Mouse (Mus musculus) spleen, adult 12 weeks (tissue): ENCODE measurements around the gene Thrap3.

Experiments
- DNase-seq: peaks from one replicate; pipeline ENCODE4 v3.0.0; 2022; ENCODE audit warnings: low spot score

Gene Thrap3

GRCm38 (mm10) chr4:126202303-126203181 is at the start of gene Thrap3:
TSS of gene Thrap3 (minus strand) at chr4:126202760.
- DNase-seq, result peak; percentile 93

- DNase-seq, result no peak
Measured at GRCm38 (mm10) chr4:126251655-126252254, 49.2 kb upstream of the Thrap3 start.

GRCm38 (mm10) chr4:126250659-126251058 is 48.1 kb upstream of the Thrap3 start:
- DNase-seq, result no peak

- DNase-seq, result no peak
Measured at GRCm38 (mm10) chr4:126248261-126248868, 45.8 kb upstream of the Thrap3 start.

- no peak for DNase-seq
Measured at GRCm38 (mm10) chr4:126246202-126246889, 43.8 kb upstream of the Thrap3 start.

- DNase-seq, result no peak
Measured at GRCm38 (mm10) chr4:126242510-126242909, 40.0 kb upstream of the Thrap3 start.

- no peak for DNase-seq
Measured at GRCm38 (mm10) chr4:126241956-126242355, 39.4 kb upstream of the Thrap3 start.

GRCm38 (mm10) chr4:126239862-126240475 is 37.4 kb upstream of the Thrap3 start:
- DNase-seq, result no peak

GRCm38 (mm10) chr4:126237721-126238242 is 35.2 kb upstream of the Thrap3 start:
- no peak for DNase-seq

GRCm38 (mm10) chr4:126236467-126237280 is 34.1 kb upstream of the Thrap3 start:
- no peak for DNase-seq

- no peak for DNase-seq
Measured at GRCm38 (mm10) chr4:126235191-126235590, 32.6 kb upstream of the Thrap3 start.

GRCm38 (mm10) chr4:126234496-126235175 is 32.1 kb upstream of the Thrap3 start:
- DNase-seq, result no peak

- no peak for DNase-seq
Measured at GRCm38 (mm10) chr4:126233676-126234308, 31.2 kb upstream of the Thrap3 start.

GRCm38 (mm10) chr4:126229900-126230299 is 27.3 kb upstream of the Thrap3 start:
- no peak for DNase-seq

- no peak for DNase-seq
Measured at GRCm38 (mm10) chr4:126228144-126228543, 25.6 kb upstream of the Thrap3 start.

GRCm38 (mm10) chr4:126227077-126227761 is 24.7 kb upstream of the Thrap3 start:
- DNase-seq, result peak; percentile 69

- DNase-seq, result no peak
Measured at GRCm38 (mm10) chr4:126226640-126227039, 24.1 kb upstream of the Thrap3 start.

- no peak for DNase-seq
Measured at GRCm38 (mm10) chr4:126222631-126223030, 20.1 kb upstream of the Thrap3 start.

GRCm38 (mm10) chr4:126220045-126220444 is 17.5 kb upstream of the Thrap3 start:
- no peak for DNase-seq
